Mouse (Mus musculus) CH12.LX (cell line): ENCODE data around the gene Fam69a. TPM values are rescaled to one million over a fixed set of nuclear protein-coding genes. Genes with fewer than 3 reads are reported as not detected.
"Not testable (repeated sequence)": the region's sequence is repeated elsewhere in the genome, so short reads cannot be mapped to it uniquely, and the experiment has no call there.

ENCODE experiments used
- DNase-seq: peaks from one replicate; pipeline ENCODE4 v3.0.0-alpha.2; 2013; ENCODE audit errors: extremely low read depth
- H3K27ac ChIP-seq: 2 replicates; pipeline ENCODE4 v1.5.1; 2012; ENCODE audit warnings: low read depth, mild to moderate bottlenecking, control low read depth, moderate library complexity; ENCODE audit not compliant: insufficient read depth
- H3K27me3 ChIP-seq: replicated peaks from 2 replicates; pipeline ENCODE3; 2012; ENCODE audit warnings: inconsistent platforms
- H3K36me3 ChIP-seq, 2 experiments: replicated peaks in 1 of 2; 2 replicates each; pipeline versions ENCODE3 to v1.6.1; 2012; ENCODE audit warnings: inconsistent platforms in 1 of 2, low read length in 1 of 2, mild to moderate bottlenecking in 1 of 2, mixed read lengths in 1 of 2, moderate library complexity in 1 of 2; ENCODE audit not compliant: control insufficient read depth in 1 of 2, insufficient read depth in 1 of 2
- H3K4me1 ChIP-seq, 2 experiments: 2 replicates each; pipeline ENCODE4 v1.6.1; 2012; ENCODE audit warnings: inconsistent platforms in 1 of 2, moderate library complexity in 1 of 2; ENCODE audit not compliant: insufficient read depth in 2 of 2, control insufficient read depth in 1 of 2
- H3K4me2 ChIP-seq: 2 replicates; pipeline ENCODE4 v1.6.1; 2012; ENCODE audit warnings: low read depth, mild to moderate bottlenecking, control low read depth; ENCODE audit not compliant: poor library complexity, insufficient read depth, severe bottlenecking
- H3K4me3 ChIP-seq, 3 experiments: fragments of 150-350 bp in 1 of 3; sonication (generic) in 1 of 3; replicated peaks in 1 of 3; 2 replicates each; pipeline versions ENCODE3 to v1.5.1; 2011 to 2012; ENCODE audit warnings: low read depth in 2 of 3, low read length in 2 of 3, mild to moderate bottlenecking in 2 of 3, moderate library complexity in 2 of 3, control low read depth in 1 of 3, improper control_type of control experiment in 1 of 3, inconsistent platforms in 1 of 3, mixed read lengths in 1 of 3; ENCODE audit not compliant: poor library complexity in 1 of 3
- H3K79me2 ChIP-seq: replicated peaks from 2 replicates; pipeline ENCODE4 v1.6.1; 2012; ENCODE audit warnings: mild to moderate bottlenecking, moderate library complexity; ENCODE audit not compliant: control insufficient read depth, poor library complexity, insufficient read depth, severe bottlenecking; ENCODE audit errors: extremely low read depth
- H3K9ac ChIP-seq: 2 replicates; pipeline ENCODE4 v1.6.1; 2012; ENCODE audit warnings: low read depth, mild to moderate bottlenecking, control low read depth, moderate library complexity; ENCODE audit not compliant: insufficient read depth
- H3K9me3 ChIP-seq: replicated peaks from 2 replicates; pipeline ENCODE3; 2012; ENCODE audit warnings: low read length, inconsistent platforms, mixed read lengths
- BHLHE40 ChIP-seq: IDR thresholded peaks from 2 replicates; pipeline ENCODE4 v1.6.1; 2011; ENCODE audit warnings: mild to moderate bottlenecking, low read depth, low read length, improper control_type of control experiment
- CHD2 ChIP-seq: IDR thresholded peaks from 2 replicates; pipeline ENCODE4 v1.6.1; 2011; ENCODE audit warnings: low read length, improper control_type of control experiment
- E2F4 ChIP-seq: IDR thresholded peaks from 2 replicates; pipeline ENCODE4 v1.6.1; 2011; ENCODE audit warnings: low read depth, low read length, improper control_type of control experiment; ENCODE audit not compliant: insufficient replicate concordance
- EP300 ChIP-seq: IDR thresholded peaks from 2 replicates; pipeline ENCODE4 v1.6.1; 2011; ENCODE audit warnings: low read length, improper control_type of control experiment
- ETS1 ChIP-seq: conservative IDR thresholded peaks from 2 replicates; pipeline ENCODE4 v1.6.1; 2012; ENCODE audit warnings: low read depth, mild to moderate bottlenecking, inconsistent platforms, low read length, improper control_type of control experiment, moderate library complexity
- IRF4 ChIP-seq: IDR thresholded peaks from 2 replicates; pipeline ENCODE4 v1.6.1; 2014; ENCODE audit warnings: low read depth, mild to moderate bottlenecking, inconsistent platforms, low read length, improper control_type of control experiment
- JUND ChIP-seq: conservative IDR thresholded peaks from 2 replicates; pipeline ENCODE4 v1.6.1; 2011; ENCODE audit warnings: low read depth, low read length, improper control_type of control experiment
- KAT2A ChIP-seq: IDR thresholded peaks from 2 replicates; pipeline ENCODE4 v1.6.1; 2012; ENCODE audit warnings: low read length, improper control_type of control experiment, inconsistent platforms; ENCODE audit not compliant: insufficient replicate concordance
- MAFK ChIP-seq: IDR thresholded peaks from 2 replicates; pipeline ENCODE4 v1.6.1; 2011; ENCODE audit warnings: low read length, improper control_type of control experiment; ENCODE audit not compliant: insufficient replicate concordance
- MXI1 ChIP-seq: IDR thresholded peaks from 2 replicates; pipeline ENCODE4 v1.6.1; 2011; ENCODE audit warnings: mild to moderate bottlenecking, low read depth, low read length, improper control_type of control experiment
- NRF1 ChIP-seq: IDR thresholded peaks from 2 replicates; pipeline ENCODE4 v1.6.1; 2014; ENCODE audit warnings: low read depth, mild to moderate bottlenecking, inconsistent platforms, low read length, improper control_type of control experiment, moderate library complexity
- POLR2AphosphoS2 ChIP-seq: IDR thresholded peaks from 2 replicates; pipeline ENCODE4 v1.6.1; 2011; ENCODE audit warnings: low read depth, low read length, improper control_type of control experiment
- RCOR1 ChIP-seq: conservative IDR thresholded peaks from 2 replicates; pipeline ENCODE4 v1.6.1; 2012; ENCODE audit warnings: low read depth, mild to moderate bottlenecking, inconsistent platforms, low read length, improper control_type of control experiment
- SMC3 ChIP-seq: IDR thresholded peaks from 2 replicates; pipeline ENCODE4 v1.6.1; 2011; ENCODE audit warnings: low read depth, low read length, improper control_type of control experiment
- TBP ChIP-seq: conservative IDR thresholded peaks from 2 replicates; pipeline ENCODE4 v1.6.1; 2011; ENCODE audit warnings: low read depth, low read length, improper control_type of control experiment
- UBTF ChIP-seq: IDR thresholded peaks from 2 replicates; pipeline ENCODE4 v1.6.1; 2012; ENCODE audit warnings: low read depth, mild to moderate bottlenecking, inconsistent platforms, low read length, improper control_type of control experiment, moderate library complexity
- ZC3H11A ChIP-seq: IDR thresholded peaks from 2 replicates; pipeline ENCODE4 v1.6.1; 2012; ENCODE audit warnings: low read depth, mild to moderate bottlenecking, inconsistent platforms, low read length, improper control_type of control experiment
- ZMIZ1 ChIP-seq: IDR thresholded peaks from 2 replicates; pipeline ENCODE4 v1.6.1; 2012; ENCODE audit warnings: low read depth, mild to moderate bottlenecking, inconsistent platforms, low read length, improper control_type of control experiment
- dilution Hi-C: fragments of 300-500 bp; cut with MboI; formaldehyde crosslinking; loops from 2 replicates; pipeline ENCODE4 v1.14.3; 2020; ENCODE audit warnings: low sequenced_read_pairs; ENCODE audit not compliant: extremely low pct_unique_long_range_greater_than_20kb, extremely low pct_ligation_motif_present
- in situ Hi-C: fragments of 300-500 bp; cut with MboI; formaldehyde crosslinking; loops from 3 replicates; pipeline ENCODE4 v1.14.3; 2019; ENCODE audit warnings: low sequenced_read_pairs, low pct_ligation_motif_present, low pct_unique_long_range_greater_than_20kb, mixed read lengths
- polyA plus RNA-seq: library from polyadenylated mRNA; unstranded; fragments of >175 nt; gene quantifications from 2 replicates; pipeline ENCODE4 v1.2.1, GENCODE M21; 2012; ENCODE audit warnings: low read depth; ENCODE audit not compliant: insufficient read length
- total RNA-seq, 2 experiments: library from RNA; depleted of rRNA; stranded (reverse); fragments of 300-350 nt in 1 of 2; fragments of >200 nt in 1 of 2; gene quantifications; 2 replicates each; pipeline ENCODE4 v1.2.3; 2012 to 2014

Gene Fam69a
- total and polyA plus RNA-seq, 3 experiments, result 4.2 to 14.2 (median 6.5) TPM

DNA sequence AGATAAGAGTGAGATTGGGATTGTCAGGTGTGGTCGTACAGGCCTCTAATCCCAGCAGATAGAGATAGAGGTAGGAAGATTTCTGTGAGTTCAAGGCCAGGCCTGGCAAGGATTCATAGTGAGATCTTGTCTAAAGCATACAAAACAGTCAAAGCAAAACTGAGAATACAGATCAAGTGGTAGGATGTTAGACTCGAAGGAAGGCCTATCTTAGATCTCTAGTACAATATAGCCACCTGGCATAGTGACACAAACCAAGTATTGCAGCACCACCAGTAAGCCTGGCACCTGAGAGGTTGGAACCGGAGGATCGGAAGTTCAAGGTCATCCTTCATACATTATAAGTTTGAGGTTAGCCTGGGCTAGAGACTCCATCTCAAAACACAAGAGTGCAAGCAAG is 15.8 kb downstream of the Fam69a start (continued):
- TF ChIP-seq IRF4 (peak; percentile 86), EP300 (peak; percentile 87), MAFK (no peak), POLR2AphosphoS2 (no peak), ZMIZ1 (no peak), KAT2A (no peak), BHLHE40 (peak; percentile 25; the same call in 1 of the 2 replicates)

DNA sequence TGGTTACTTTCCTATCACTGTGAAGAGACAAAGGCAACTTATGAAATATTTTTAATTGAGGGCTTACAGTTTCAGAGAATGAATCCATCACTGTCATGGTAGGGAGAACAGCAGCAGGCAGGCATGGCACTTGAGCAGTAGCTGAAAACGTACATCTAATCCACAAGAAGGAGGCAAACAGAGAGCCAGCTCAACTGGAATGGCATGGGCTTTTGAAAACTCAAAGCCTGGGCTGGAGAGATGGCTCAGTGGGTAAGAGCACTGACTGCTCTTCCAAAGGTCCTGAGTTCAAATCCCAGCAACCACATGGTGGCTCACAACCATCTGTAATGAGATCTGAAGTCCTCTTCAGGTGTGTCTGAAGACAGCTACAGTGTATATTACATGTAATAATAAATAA is 17.1 kb downstream of the Fam69a start:
- H3K36me3 ChIP-seq, H3K9me3 ChIP-seq, H3K4me3 ChIP-seq, H3K4me2 ChIP-seq, H3K27me3 ChIP-seq, in situ Hi-C loops, H3K9ac ChIP-seq, dilution Hi-C loops, H3K79me2 ChIP-seq, DNase-seq, H3K27ac ChIP-seq: not testable (repeated sequence)
- TF ChIP-seq TBP, result 0 out of 2 replicates have a peak, but pooled peaks have one; percentile 52
- H3K4me1 ChIP-seq, result peaks cover 19 to 56% of the 10 kb centered on the region in 2 experiments

DNA sequence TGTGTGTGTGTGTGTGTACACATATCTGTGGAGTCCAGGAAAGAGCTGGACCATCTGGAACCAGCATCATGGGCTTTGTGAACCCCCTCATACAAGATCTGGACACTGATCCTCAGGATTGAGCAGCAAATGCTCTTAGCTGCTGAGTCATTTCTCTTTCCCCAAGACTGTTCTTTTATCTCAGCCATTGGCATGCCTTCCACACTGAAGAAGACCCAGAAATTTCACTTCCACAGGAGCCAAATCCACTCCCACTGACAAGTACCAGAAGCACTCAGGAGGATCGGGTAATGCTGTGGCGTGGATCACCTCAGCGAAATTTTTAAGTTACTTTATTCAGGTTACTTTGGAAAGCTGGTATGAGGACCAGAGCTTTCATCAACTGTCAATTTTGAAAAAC is 18.8 kb downstream of the Fam69a start:
- no peak overlapping the region for H3K4me3 ChIP-seq
- DNase-seq, result no peak
- no peak overlapping the region for H3K27ac ChIP-seq
- no peaks in the 10 kb centered on the region for H3K9me3 ChIP-seq
- H3K4me1 ChIP-seq, result peaks cover 23 to 62% of the 10 kb centered on the region in 2 experiments
- H3K79me2 ChIP-seq, result peaks cover 8% of the 10 kb centered on the region; the same call in 1 of the 2 replicates
- TF ChIP-seq EP300, result no peak
- no peak for TF ChIP-seq UBTF
- no peak for TF ChIP-seq CHD2
- TF ChIP-seq NRF1, result no peak
- TF ChIP-seq KAT2A, result no peak
- TF ChIP-seq JUND, result no peak
- no peak for TF ChIP-seq ZC3H11A
- TF ChIP-seq IRF4, result no peak
- TF ChIP-seq ETS1, result no peak
- TF ChIP-seq E2F4, result no peak
- no peak for TF ChIP-seq RCOR1
- no peak for TF ChIP-seq BHLHE40
- no peak for TF ChIP-seq MAFK
- no peak for TF ChIP-seq MXI1
- no peak for TF ChIP-seq POLR2AphosphoS2
- TF ChIP-seq SMC3, result no peak
- TF ChIP-seq, all 38 proteins: peak for 0
- Histone ChIP-seq H3K4me2 (peak overlapping the region; percentile 52; the same call in 1 of the 2 replicates), H3K27me3 (no peaks in the 10 kb centered on the region), H3K9ac (no peak overlapping the region), H3K36me3 (peaks cover 0 to 2% of the 10 kb centered on the region in 2 experiments)
- in situ Hi-C loops, result no loop called here
- dilution Hi-C loops, result no loop called here
